Mouse (Mus musculus) CD4-positive, CD25-positive, alpha-beta regulatory T cell, adult 2 months (primary cell): ENCODE measurements around the gene Saxo1.

ENCODE experiments used
- DNase-seq: peaks from one replicate; pipeline ENCODE4 v3.0.0-alpha.2; 2012; ENCODE audit warnings: low read depth, low spot score

Gene Saxo1

GRCm38 (mm10) chr4:86422586-86422985 lies 135.5 kb downstream of the Saxo1 start:
- DNase-seq = no peak

GRCm38 (mm10) chr4:86416401-86417025 lies 141.6 kb downstream of the Saxo1 start:
- DNase-seq = no peak

- no peak for DNase-seq
Measured at GRCm38 (mm10) chr4:86413388-86413787, 144.7 kb downstream of the Saxo1 start.

- no peak for DNase-seq
Measured at GRCm38 (mm10) chr4:86410946-86411345, 147.2 kb downstream of the Saxo1 start.

GRCm38 (mm10) chr4:86408421-86408820 lies 149.7 kb downstream of the Saxo1 start:
- DNase-seq = no peak

GRCm38 (mm10) chr4:86407200-86407527 lies 151.0 kb downstream of the Saxo1 start:
- DNase-seq = no peak

- no peak for DNase-seq
Measured at GRCm38 (mm10) chr4:86406501-86407199, 151.5 kb downstream of the Saxo1 start.

GRCm38 (mm10) chr4:86401116-86401515 lies 157.0 kb downstream of the Saxo1 start:
- DNase-seq = no peak

- DNase-seq = no peak
Measured at GRCm38 (mm10) chr4:86397470-86397869, 160.7 kb downstream of the Saxo1 start.

GRCm38 (mm10) chr4:86396672-86397288 lies 161.3 kb downstream of the Saxo1 start:
- DNase-seq = no peak

GRCm38 (mm10) chr4:86395636-86396035 lies 162.5 kb downstream of the Saxo1 start:
- no peak for DNase-seq
